Mouse (Mus musculus) lung, adult 18-20 months (tissue): ENCODE measurements around the gene Calm1.
"Not testable (repeated sequence)": the region's sequence is repeated elsewhere in the genome, so short reads cannot be mapped to it uniquely, and the experiment has no call there.

ENCODE experiments used
- DNase-seq, 2 experiments: peaks; one replicate each; pipeline ENCODE4 v3.0.0; 2022; ENCODE audit warnings: mixed read lengths in 2 of 2

The Calm1 gene

DNA sequence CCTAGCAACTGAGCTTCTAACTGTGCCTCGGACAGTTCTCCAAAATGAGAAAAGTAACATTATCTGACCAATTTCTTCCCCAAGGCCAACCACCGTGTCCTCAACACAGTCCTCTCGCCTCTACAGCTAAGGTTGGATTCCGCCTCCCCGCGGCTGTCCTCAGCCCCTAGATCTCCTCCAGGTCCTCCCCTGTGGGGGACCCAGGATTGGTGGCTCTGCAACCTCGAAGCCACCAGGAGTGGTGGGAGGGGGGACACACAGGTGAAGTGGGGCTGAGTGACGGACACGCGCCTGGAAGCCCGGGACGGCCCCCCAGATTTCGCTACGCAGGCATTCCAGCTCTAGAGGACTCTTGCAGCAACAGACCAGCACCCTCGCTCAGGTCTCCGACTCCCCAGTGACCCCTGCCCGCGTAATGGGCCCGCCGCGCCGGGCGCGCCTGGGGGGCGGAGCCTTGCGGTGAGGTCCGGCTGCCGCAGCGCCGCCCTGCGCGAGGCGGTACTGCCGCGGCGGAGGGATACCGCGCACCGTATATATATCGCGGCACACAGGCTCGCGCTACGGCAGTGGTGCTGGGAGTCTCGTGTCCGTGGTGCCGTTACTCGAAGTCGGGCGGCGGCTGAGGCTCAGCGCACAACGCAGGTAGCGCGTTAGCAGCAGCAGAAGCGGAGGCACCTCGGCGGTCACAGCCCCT, at the start of gene Calm1:
Gene Calm1 (plus strand): TSS at position 469 of the 694 bp plus-strand sequence.
- DNase-seq = peak; percentile 93

DNA sequence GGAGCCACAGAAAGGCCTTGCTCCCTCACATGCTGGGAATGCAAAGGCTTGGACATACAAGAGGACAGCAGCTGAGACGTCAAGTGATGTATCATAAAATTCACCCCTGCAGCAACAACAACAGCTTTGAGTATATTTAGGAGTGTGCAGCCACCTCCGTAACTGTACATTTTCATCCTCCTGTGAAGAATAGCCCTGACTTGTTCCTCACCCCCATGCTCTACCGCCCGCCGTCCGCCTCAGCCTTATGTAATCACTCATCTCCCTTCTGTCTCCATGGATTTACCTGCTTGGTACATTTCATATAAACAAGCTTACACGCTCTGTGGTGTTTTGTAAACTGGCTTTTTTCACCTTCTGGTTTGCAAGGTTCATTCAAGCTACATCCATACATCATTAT, 46.8 kb upstream of the Calm1 start:
- no peak for DNase-seq

DNA sequence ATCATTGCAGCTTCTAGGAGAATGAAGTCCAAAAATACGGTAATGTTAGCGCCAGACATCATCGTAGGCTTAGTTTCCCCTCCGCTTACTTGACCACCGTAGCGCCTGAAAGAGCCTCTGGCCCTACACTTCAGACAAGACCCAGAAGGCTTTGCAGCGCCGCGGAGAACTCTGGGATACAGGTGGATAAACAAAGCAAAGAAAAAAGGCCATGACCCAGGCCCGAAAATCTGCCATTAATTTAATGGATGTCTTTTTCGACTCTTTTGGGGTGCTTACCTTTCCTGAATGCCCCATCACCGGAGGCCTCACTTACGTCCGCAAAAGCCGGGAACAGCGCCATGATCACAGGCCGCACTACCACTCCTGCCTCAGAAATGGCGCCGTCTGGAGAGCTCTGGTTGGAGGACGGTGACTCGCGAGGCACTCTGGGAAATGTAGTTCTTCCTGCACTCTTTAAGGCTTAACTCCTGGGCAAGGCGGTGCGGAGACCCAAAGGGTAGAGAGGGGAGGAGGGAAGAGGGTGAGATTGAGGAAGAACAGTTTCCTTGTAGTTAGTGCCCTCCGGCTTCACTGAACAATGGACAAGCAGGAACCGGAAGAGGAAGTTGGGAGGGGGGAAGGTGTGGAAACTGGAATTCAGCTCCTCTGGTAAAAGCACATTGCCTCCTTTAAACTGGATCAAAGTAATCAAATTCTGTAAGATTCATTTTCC, 39.8 kb upstream of the Calm1 start, which contains the start of gene Nrde2:
Gene Nrde2 (minus strand): TSS at position 393 of the 715 bp plus-strand sequence.
- peak; percentile 94 to 95 for DNase-seq

DNA sequence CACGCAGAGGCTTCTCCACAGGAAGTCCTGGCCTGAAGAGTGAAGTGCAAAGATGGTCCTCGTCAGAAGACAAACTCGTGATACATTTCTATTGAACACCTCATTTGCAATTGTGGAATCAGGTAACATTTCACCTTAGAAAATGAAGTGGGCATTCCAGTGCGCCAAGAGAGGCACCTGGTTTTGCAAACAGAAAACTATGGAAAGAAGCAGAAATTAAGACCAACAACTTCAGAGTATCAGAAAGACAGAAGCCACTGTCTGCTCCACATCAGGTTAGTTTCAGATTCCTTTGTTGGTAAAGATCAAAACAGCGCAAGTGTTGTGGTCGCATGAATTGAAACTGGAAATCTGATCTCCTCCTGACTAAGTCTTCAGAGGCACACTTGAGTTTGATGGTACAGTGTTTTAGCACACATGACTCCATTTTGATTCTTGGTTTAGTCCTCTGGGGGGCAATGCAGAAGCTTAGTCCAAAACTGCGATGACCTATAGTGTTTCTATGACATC, 34.2 kb upstream of the Calm1 start:
- DNase-seq = no peak

DNA sequence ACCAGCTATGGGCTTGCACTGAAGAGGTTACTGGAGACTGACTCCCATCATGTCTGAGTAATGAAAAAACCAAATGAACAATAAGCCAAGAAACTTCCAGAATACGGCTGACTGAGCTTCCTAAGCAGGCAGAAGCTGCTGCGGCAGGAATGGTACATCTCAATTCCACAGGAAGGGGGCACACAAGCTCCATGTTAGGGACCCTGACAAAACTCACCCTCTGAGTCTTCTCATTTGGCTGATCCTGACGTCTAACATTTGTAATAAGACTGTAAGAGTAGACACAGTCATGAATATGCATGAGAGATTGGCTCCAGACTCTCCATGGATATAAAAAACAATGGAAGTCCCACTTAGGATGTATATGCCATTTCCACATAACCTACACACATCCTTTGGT, 33.1 kb upstream of the Calm1 start:
- DNase-seq = peak; percentile 33 to 41

DNA sequence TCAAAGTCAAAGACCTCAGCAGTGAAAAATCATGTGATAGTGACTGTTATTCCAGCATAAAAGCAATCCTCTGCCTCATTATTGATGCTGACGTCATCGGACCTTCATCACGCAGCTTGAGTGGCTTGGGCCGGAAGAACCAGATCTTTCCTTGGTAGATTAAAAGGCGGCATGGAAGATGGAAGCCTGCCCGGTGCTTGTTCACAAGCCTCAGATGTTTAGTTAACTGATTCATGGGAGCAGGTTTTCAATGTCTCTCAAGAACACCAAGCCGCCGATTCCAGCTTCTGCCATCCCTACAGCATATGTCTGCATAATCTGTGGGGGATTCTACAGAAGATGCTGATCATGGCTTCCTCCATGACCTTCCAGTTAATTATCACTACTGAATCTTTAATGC, 32.3 kb upstream of the Calm1 start:
- peak; percentile 44 to 65 for DNase-seq

DNA sequence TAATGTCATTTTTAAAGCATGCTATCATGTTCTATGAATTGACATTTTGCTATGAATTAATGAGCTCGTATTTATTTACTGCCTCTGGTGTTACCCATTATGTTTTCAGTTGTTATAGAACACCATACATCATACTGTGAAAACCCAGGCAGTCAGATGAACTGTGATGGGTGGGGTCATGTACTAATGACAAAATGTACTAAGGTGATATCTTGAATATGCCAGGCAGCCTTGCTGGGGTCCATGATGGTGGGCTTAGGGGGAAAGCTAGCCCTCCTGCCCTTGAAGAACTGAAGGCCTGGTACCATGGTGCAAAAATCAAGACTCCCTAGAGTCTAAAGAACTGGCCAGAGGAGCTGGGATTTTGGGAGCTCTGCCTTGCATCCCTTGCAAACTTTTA, 31.7 kb upstream of the Calm1 start:
- no peak for DNase-seq

DNA sequence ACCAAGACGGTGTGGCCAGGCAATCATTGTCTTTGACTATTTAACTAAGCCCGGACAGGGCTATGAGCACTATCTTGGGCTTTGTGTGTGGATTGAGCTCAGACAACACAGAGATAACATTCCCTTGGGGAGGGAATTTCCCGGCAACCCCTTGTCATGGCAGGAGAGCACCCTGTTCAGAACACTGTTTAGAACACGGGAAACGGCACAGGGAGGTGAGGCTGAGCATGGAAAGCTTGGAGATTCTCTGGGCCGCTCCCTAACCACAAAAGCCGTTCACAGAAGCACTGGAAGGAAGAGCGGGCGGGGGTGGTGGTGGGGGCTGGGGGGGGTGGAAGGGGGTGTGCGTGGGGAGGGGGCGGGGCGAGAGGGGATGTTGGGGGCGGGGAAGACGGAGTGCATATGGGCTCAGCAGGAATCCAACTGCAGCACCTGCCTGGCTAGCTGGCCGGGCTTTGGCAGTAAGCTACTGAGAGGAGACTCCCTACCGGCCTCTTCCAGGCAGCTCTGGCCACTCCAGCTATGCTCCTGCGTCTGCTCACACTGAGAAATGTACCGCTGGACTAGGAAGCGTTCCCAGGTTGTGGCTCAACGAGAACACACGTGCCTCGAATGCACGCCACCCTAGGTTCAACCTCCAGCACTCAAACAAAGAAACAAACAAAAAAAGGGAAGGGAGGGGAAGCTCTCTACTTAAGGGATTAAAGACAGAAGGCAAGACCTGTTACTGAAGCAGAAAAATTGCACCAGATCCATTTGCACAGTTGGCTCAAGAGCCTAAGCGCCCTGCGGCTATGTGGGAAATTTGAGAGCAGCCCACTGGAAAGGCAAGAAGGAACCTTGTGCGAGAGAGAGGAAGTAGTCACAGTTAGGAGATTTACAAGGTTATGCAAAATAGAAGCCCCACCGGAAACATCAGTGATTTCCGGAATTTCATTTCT, 31.0 kb upstream of the Calm1 start:
- DNase-seq = peak; percentile 59 to 71

DNA sequence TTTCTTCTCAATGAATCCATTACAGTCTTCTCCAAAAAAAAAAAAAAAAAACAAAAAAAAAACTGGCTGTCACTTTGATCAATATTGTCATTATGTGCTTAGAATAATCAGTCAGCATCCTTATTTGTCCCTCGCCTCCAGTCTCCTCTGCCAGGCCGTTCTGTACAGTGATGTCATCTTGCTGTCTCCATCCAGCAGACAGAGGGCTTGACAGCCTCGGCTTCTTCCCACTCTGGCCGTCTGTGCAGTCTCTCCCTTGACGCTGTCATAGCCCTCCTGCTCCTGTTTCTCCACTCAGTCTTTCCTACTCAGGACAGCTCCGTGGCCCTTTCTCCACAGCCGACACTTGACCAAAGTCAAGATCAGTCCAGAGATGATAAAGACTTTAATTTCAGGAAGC, 26.8 kb upstream of the Calm1 start:
- no peak for DNase-seq

DNA sequence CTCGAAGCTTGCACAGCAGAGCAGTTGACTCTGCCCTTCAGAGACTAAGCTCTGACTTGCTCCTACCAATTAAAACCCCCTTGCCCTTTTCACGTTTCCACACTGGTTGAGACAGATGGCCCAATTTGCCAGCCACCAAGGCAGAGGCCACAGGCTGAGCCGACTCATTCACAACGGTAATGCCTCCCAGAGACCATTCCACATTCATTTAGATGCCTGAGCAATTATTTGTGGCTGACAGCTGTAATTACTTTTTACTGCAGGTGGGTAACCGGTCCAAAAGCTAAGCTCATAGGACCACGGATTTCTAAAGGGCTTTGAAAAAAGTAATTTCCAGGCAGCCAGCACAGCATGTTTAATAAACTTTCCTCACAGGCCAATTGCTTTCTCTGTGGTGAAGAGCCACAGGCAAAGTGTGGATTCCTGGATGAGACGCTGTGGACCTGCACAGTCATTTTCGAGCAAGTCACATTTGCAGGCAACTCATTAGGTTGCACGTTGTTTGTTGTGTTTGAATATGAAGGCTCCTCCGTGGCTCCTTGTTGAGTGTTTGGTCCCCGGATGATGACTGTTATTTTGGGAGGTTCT, 22.7 kb upstream of the Calm1 start:
- DNase-seq = no peak

DNA sequence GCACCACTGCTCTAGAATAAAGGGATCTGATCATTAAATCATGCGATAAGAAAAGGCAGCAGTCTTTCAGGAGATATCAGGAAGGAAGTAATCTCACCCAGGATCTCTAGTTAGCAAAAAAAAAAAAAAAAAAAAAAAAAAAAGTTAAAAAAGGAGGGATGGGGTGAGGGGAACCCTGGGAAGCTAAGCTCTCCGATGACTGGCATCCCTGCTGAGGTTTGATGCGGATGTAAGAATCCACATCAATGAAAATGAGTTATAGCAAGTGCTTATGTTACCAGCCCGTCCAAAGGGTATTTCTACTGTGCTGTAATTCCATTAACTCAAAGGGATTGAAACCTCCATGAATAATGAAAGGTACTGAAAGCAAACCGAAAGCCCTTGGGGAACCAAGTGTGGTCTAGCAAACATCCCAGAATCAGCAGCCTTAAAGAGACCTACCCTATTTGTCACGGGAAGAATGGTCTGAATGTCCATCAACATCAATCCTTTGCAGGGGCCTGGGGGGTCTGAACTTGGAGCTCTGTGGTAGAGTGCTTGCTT, 20.3 kb upstream of the Calm1 start:
- no peak for DNase-seq

DNA sequence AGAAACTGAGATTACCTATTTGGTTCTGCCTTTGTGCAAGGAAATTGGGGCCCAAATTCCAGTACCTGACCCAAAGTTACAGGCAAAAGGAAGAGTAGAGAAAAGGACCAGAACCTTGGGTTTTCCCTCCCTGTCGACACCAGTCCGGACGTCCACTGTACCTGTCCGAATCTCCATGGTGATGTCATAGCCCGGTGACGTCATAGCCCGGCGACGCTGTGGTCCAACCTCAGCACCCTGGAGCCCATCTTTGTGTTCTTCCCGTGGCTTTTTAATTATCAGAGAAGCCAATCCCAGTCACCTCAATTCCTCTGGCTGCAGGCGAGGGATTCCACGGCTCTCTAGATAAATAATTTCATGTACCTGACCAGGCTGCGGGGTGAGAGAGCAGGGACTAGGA, 18.4 kb upstream of the Calm1 start:
- no peak for DNase-seq

DNA sequence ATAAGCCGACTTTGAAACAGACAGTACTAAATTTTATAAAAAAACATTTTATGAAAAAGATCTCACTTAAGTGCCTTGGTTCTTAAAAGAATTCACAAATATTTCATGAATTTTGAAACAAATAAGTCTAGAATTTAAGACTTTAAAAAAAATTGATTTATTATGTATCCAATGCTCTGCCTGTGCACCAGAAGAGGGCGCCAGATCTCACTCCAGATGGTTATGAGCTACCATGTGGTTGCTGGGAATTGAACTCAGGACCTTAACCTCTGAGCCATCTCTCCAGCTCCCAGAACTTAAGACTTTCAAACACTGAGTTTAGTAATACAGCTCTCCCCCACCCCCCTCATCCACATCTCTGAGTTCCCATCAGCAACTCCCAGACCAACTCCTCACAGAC, 16.6 kb upstream of the Calm1 start:
- DNase-seq = no peak

DNA sequence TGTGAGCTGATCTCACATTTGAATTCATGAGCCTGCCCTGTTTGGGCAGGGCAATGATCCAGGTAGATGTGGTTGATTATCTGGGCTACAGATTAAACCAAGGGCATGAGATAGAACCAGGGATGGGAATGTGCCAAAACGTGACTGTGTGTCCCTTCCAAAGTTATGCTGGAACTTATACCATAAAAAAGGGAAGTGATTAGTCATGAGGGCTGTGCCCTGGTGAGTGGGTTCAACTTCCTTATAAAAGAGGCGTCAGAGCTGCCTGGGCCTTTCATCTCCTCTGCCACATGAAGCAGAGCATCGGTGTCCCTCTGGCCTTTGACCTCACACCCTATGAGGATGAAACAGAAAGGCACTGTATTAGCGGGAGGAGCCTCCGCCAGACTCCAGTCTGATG, 15.3 kb upstream of the Calm1 start:
- DNase-seq = peak; percentile 34 to 42

DNA sequence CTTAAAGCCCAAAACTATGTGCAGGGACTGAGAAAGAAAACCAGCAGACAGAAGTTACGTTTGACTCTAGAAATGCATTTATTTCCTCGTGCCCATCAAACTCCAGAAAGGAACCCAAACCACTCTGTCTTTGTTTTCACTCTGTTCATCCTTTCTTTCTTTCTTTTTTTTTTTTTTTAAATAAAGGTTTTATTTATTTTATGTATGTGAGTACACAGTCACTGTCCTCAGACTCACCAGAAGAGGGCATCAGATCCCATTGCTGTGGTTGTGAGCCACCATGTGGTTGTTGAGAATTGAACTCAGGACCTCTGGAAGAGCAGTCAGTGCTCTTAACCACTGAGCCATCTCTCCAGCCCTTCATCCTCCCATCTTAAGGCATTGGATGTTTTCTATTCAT, 14.3 kb upstream of the Calm1 start:
- DNase-seq = not testable (repeated sequence)

DNA sequence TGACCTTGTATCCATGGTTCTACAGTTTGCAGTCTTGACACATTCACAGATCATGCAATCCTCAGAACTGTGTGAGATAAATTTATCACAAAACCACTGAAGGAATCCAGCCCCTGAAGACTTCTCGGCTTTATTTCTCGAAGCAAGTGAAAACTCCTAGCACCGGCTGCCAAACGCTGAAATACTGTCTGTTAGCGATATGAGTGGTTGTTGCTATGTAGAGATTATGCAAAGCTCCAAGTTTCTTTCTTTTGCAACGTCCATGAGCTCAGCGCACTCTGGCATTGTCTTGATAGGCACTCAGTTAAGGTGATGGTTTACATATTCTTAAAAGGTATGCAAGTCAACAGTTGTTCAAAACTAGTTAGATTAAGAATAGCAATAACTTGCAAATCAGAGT, 13.3 kb upstream of the Calm1 start:
- peak; percentile 38 to 65 for DNase-seq

DNA sequence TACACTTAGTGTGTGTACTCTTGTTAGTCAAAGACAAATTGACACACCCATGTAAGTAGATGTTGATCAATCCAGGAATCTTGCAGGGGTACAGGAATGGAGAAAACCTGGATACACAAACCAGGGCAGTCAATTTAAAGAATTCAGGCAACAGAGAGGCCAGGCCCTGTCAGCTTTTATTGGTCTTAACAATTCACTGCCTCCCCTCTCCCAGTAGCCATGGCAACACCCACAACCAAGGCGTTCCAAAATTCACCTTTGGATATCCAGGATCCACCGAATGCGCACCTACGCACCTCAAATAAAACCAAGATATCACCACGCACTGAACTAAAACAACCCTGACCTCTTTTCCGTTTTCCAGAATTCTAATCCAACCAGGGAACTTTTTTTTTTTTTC, 12.9 kb upstream of the Calm1 start:
- DNase-seq = peak; percentile 37 to 52

DNA sequence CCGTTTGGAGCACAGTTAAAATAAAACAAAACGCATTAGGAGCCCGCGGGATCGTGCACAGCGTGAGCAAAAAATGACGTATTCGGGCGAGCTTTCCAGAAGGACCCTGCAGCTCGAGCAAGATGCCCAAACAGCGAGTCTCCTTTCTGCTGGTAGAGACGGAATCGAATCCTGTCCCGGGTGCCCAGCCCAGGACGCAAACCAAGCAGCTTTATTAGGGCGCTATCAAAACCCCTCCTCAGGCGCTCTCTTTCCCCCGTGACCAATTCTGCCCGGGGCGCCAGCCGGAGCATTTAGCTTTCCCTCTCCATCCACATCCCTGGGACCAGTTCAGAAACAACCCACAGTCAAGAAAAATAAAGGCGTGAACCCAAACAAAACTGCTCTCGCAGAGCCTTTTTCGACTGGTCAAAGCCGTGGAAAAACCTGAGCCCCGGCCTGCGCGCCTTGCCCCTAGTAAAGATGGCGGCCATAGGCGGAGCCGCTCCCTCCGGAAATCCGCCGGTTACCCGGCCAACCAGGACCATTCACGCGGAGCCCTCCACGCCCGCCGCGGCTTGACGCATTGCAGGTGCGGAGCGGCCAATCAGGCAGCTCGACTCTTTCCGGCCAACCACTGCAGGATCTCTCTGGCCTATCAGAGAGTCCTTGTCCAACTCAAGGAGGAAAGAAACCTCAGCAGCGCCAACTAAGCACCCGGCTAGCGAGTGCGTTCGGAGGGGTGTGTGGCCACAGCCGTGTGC, 12.1 kb upstream of the Calm1 start:
- DNase-seq = peak; percentile 99 to 100

DNA sequence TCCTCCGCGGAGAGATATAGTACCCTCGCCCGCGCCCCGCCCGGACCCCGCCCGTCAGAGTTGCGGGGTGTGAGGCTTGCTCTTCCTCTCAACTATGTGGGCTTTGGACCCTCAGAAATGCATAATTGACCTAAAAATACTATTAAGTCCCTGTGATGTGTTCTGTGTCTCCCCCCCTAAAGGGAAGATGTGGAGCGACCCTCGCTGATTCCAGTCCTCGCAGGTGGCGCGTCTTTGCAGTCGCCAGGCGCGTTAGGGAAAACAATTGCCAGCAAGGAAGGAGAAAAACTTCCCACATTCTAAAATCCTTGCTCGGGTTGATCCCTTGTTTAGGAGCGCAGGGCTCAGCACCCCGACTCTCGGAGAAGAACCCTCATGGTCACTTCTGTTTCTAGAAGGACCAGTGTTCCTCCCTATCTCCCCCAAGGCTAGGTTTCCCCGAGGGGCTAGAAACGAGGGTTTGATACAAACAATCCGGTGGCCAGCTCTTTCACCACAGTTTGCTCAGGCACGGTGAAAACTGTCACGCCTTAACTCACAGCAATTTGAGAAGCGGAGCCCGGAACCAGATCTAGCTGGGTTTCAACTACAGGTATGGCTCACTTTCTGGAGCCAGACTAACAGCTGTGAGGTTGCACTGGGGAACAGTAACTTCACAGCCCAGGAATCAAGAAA, 11.3 kb upstream of the Calm1 start:
- DNase-seq = peak; percentile 43 to 52

DNA sequence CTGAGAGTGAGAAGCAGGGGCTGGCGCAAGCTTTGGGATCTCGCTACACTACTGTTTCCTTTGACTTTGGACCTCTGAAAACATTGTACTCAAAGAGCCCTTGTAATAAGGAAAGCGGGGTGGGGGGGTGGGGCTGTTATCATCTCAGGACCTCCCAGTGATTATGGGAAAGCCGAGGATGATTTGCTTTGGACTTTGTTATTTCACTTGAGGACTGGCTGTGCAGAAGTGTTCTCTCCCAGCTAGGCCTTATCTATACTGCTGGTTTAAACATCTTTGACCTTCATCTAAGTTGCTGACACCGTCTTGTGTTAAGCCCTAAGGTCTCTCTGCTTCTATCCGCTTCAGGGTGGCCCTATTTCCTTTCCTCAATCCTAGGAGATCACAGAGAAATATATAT, 8.4 kb upstream of the Calm1 start:
- no peak for DNase-seq

DNA sequence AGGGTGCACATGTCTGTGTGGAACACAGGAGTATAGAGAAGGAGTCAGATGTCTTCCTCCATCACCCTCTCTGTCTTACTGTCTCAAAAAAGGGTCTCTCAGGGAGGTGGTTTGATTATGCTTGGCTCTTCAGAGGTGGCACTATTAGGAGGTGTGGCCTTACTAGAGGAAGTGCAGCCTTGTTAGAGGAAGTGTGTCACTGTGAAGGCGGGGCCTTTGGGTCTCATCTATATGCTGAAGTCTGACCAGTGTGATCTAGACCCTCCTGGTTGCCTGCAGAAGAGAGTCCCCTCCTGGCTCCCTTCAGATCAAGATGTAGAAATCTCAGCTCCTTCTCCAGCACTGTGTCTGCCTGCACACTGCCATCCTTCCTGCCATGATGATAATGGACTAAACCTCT, 5.1 kb upstream of the Calm1 start:
- no peak for DNase-seq
